Mouse (Mus musculus) C2C12 (cell line): Measurements from ENCODE around the gene Ssxb8. TPM values are rescaled to one million over a fixed set of nuclear protein-coding genes. Genes with fewer than 3 reads are reported as not detected.
"Not testable (repeated sequence)": the region's sequence is repeated elsewhere in the genome, so short reads cannot be mapped to it uniquely, and the experiment has no call there.

Experiments
- H3K27me3 ChIP-seq: one replicate; pipeline ENCODE4 v1.6.1; 2011; ENCODE audit not compliant: control insufficient read depth, insufficient read depth, insufficient read length
- H3K36me3 ChIP-seq: one replicate; pipeline ENCODE4 v1.6.1; 2011; ENCODE audit not compliant: control insufficient read depth, insufficient read depth
- H3K4me3 ChIP-seq: one replicate; pipeline ENCODE4 v1.5.1; 2011; ENCODE audit warnings: mild to moderate bottlenecking, control low read depth; ENCODE audit not compliant: poor library complexity, insufficient read depth, severe bottlenecking
- H3K79me2 ChIP-seq: one replicate; pipeline ENCODE4 v1.6.1; 2011; ENCODE audit not compliant: control insufficient read depth, insufficient read depth
- H3K79me3 ChIP-seq: one replicate; pipeline ENCODE4 v1.6.1; 2011; ENCODE audit warnings: low read depth, control low read depth
- H3ac ChIP-seq: one replicate; pipeline ENCODE3; 2011; ENCODE audit warnings: low read depth; ENCODE audit not compliant: control insufficient read depth, insufficient read length
- CEBPB ChIP-seq: IDR thresholded peaks from one replicate; pipeline ENCODE4 v1.6.1; 2011; ENCODE audit warnings: low read depth, mild to moderate bottlenecking, control low read depth, moderate library complexity
- CTCF ChIP-seq: IDR thresholded peaks from one replicate; pipeline ENCODE4 v1.5.1; 2011; ENCODE audit not compliant: control insufficient read depth, insufficient read depth, insufficient read length
- FOSL1 ChIP-seq: IDR thresholded peaks from one replicate; pipeline ENCODE4 v1.8.0; 2011; ENCODE audit warnings: mild to moderate bottlenecking, low read length; ENCODE audit not compliant: poor library complexity, insufficient read depth, severe bottlenecking
- MAX ChIP-seq: IDR thresholded peaks from one replicate; pipeline ENCODE4 v1.6.1; 2011; ENCODE audit warnings: mild to moderate bottlenecking, control low read depth
- MYOD1 ChIP-seq: IDR thresholded peaks from one replicate; pipeline ENCODE4 v1.6.1; 2011; ENCODE audit warnings: low read depth; ENCODE audit not compliant: control insufficient read depth, insufficient read length
- MYOG ChIP-seq: IDR thresholded peaks from one replicate; pipeline ENCODE4 v1.6.1; 2011; ENCODE audit not compliant: control insufficient read depth, insufficient read length; ENCODE audit errors: extremely low read depth
- USF1 ChIP-seq: IDR thresholded peaks from one replicate; pipeline ENCODE4 v1.6.1; 2011; ENCODE audit warnings: low read depth, mild to moderate bottlenecking, control low read depth, moderate library complexity
- long read RNA-seq, 2 experiments: library from polyadenylated mRNA; unstranded; transcript quantifications; one replicate each; pipeline ENCODE4 v2.0.0; 2019 to 2020
- polyA plus RNA-seq: library from polyadenylated mRNA; unstranded; fragments of >200 nt; fragmentation: generic; extraction: Trizol; gene quantifications from one replicate; pipeline ENCODE4 v1.2.1, GENCODE M21; 2012; ENCODE audit warnings: missing spikeins

Ssxb8 gene
- not detected for polyA plus RNA-seq
- long read RNA-seq, experiment 1: 0 reads
- long read RNA-seq, experiment 2: 0 reads

GRCm38 (mm10) chrX:8690744-8691143 lies at the start of gene Ssxb8:
Gene Ssxb8, minus strand, starts transcription at chrX:8690844.
- H3K27me3 ChIP-seq, H3K79me2 ChIP-seq, H3ac ChIP-seq, H3K36me3 ChIP-seq, H3K4me3 ChIP-seq, H3K79me3 ChIP-seq: not testable (repeated sequence)

GRCm38 (mm10) chrX:8732907-8733306 lies 42.3 kb upstream of the Ssxb8 start:
- H3ac ChIP-seq: no peak overlapping the region
- no peaks in the 10 kb centered on the region for H3K79me2 ChIP-seq
- H3K79me3 ChIP-seq: no peaks in the 10 kb centered on the region
- no peaks in the 10 kb centered on the region for H3K36me3 ChIP-seq
- no peaks in the 10 kb centered on the region for H3K27me3 ChIP-seq
- no peak overlapping the region for H3K4me3 ChIP-seq
- TF ChIP-seq USF1 (no peak), MYOG (no peak), FOSL1 (no peak), CEBPB (no peak), CTCF (no peak), MYOD1 (no peak), MAX (no peak)

- Histone ChIP-seq H3K27me3 (no peaks in the 10 kb centered on the region), H3K79me3 (no peaks in the 10 kb centered on the region), H3K36me3 (no peaks in the 10 kb centered on the region), H3ac (no peak overlapping the region), H3K79me2 (no peaks in the 10 kb centered on the region), H3K4me3 (no peak overlapping the region)
- TF ChIP-seq CEBPB: no peak
- no peak for TF ChIP-seq USF1
- TF ChIP-seq MAX: no peak
- TF ChIP-seq FOSL1: no peak
- no peak for TF ChIP-seq MYOG
- TF ChIP-seq CTCF: no peak
- TF ChIP-seq MYOD1: no peak
Observed at GRCm38 (mm10) chrX:8663085-8663484, 27.6 kb downstream of the Ssxb8 start.

Other genes starting within 250 kb of the Ssxb8 start
- not detected for gene Ssxb2, start 229.1 kb downstream of the Ssxb8 start, polyA plus RNA-seq
- not detected for gene Gm14459, start 165.9 kb downstream of the Ssxb8 start, polyA plus RNA-seq
- gene Ssxb6, start 142.6 kb downstream of the Ssxb8 start, polyA plus RNA-seq: not detected
- gene Ssxb3, start 99.0 kb downstream of the Ssxb8 start, polyA plus RNA-seq: not detected
- not detected for gene Ssx9, start 57.6 kb upstream of the Ssxb8 start, polyA plus RNA-seq
- gene Ssxb5, start 112.8 kb upstream of the Ssxb8 start, polyA plus RNA-seq: not detected
- gene Gm6592, start 153.2 kb upstream of the Ssxb8 start, polyA plus RNA-seq: not detected
- gene Gm5751, start 183.4 kb upstream of the Ssxb8 start, polyA plus RNA-seq: not detected
- gene B630019K06Rik, start 201.5 kb upstream of the Ssxb8 start, polyA plus RNA-seq: 2.7 TPM